Mouse (Mus musculus) E14TG2a.4 (cell line): ENCODE measurements around the gene Plce1.

Experiments used
- CTCF ChIP-seq: conservative IDR thresholded peaks from 2 replicates; pipeline ENCODE4 v1.5.1; 2014; ENCODE audit warnings: low read length
- NANOG ChIP-seq: IDR thresholded peaks from 2 replicates; pipeline ENCODE4 v1.6.1; 2014; ENCODE audit warnings: borderline replicate concordance, low read length, mixed read lengths
- POU5F1 ChIP-seq: IDR thresholded peaks from 2 replicates; pipeline ENCODE4 v1.6.1; 2014; ENCODE audit warnings: low read length, borderline replicate concordance

GRCm38 (mm10) chr19:38672015-38672600, 191.2 kb downstream of the Plce1 start:
- TF ChIP-seq CTCF, result no peak
- no peak for TF ChIP-seq POU5F1
- TF ChIP-seq NANOG, result no peak
